Mouse (Mus musculus) intestine, embryonic 15.5 days (tissue): ENCODE results near the gene Cd37. TPM values are rescaled to one million over a fixed set of nuclear protein-coding genes. Genes with fewer than 3 reads are reported as not detected.
"Not testable (repeated sequence)": the region's sequence is repeated elsewhere in the genome, so short reads cannot be mapped to it uniquely, and the experiment has no call there.

Experiments
- ATAC-seq: fragments of 200-750 bp; cut with Nextera tagmentation; 2 replicates; pipeline ENCODE4 v1.8.0; 2017; ENCODE audit warnings: moderate TSS enrichment, moderate library complexity
- H3K27ac ChIP-seq: fragments of 300-500 bp; sonication (generic); 2 replicates; pipeline ENCODE4 v1.5.1; 2015; ENCODE audit warnings: mild to moderate bottlenecking, inconsistent platforms
- H3K27me3 ChIP-seq: fragments of 300-500 bp; sonication (generic); replicated peaks from 2 replicates; pipeline ENCODE4 v1.6.1; 2015; ENCODE audit warnings: inconsistent platforms
- H3K36me3 ChIP-seq: fragments of 300-500 bp; sonication (generic); 2 replicates; pipeline ENCODE4 v1.6.1; 2015; ENCODE audit warnings: inconsistent platforms
- H3K4me1 ChIP-seq: fragments of 300-500 bp; sonication (generic); replicated peaks from 2 replicates; pipeline ENCODE4 v1.6.1; 2015; ENCODE audit warnings: inconsistent platforms
- H3K4me2 ChIP-seq: fragments of 300-500 bp; sonication (generic); replicated peaks from 2 replicates; pipeline ENCODE4 v1.6.1; 2015; ENCODE audit warnings: mild to moderate bottlenecking, inconsistent platforms
- H3K4me3 ChIP-seq: fragments of 300-500 bp; sonication (generic); replicated peaks from 2 replicates; pipeline ENCODE4 v1.5.1; 2015; ENCODE audit warnings: inconsistent platforms
- H3K9ac ChIP-seq: fragments of 300-500 bp; sonication (generic); 2 replicates; pipeline ENCODE4 v1.6.1; 2015; ENCODE audit warnings: inconsistent platforms
- H3K9me3 ChIP-seq: fragments of 300-500 bp; sonication (generic); 2 replicates; pipeline ENCODE4 v1.6.1; 2016; ENCODE audit warnings: inconsistent platforms
- whole genome bisulfite sequencing: fragments of 180-500 bp; shearing (Covaris S2); methylation state at CpG from one replicate; pipeline ENCODE4 v1.1.7; 2015; 5-methylcytosine and 5-hydroxymethylcytosine counted together
- polyA plus RNA-seq: library from polyadenylated mRNA; unstranded; fragments of >200 nt; fragmentation: Nextera tagmentation; extraction: Ambion mirVana; gene quantifications from 2 replicates; pipeline ENCODE4 v1.2.1, GENCODE M21; 2015

The Cd37 gene
- polyA plus RNA-seq, 1 experiment from 2014 or later = 3.5 TPM

- not testable (repeated sequence) for H3K4me3 ChIP-seq, H3K9ac ChIP-seq, H3K9me3 ChIP-seq, H3K36me3 ChIP-seq, H3K4me2 ChIP-seq, ATAC-seq, H3K27me3 ChIP-seq, H3K27ac ChIP-seq, H3K4me1 ChIP-seq
- whole genome bisulfite sequencing = 71% methylated on average over 7 of the region's 7 CpGs
These were observed 16.9 kb upstream of the Cd37 start for GRCm38 (mm10) chr7:45255822-45256221.

- Histone ChIP-seq H3K4me1 (no peaks in the 10 kb centered on the region), H3K9ac (no peak overlapping the region), H3K4me3 (no peak overlapping the region), H3K27me3 (no peaks in the 10 kb centered on the region), H3K4me2 (no peak overlapping the region), H3K9me3 (no peaks in the 10 kb centered on the region), H3K27ac (no peak overlapping the region), H3K36me3 (no peaks in the 10 kb centered on the region)
- no peak for ATAC-seq
- WGBS = 78% methylated on average over 8 of the region's 8 CpGs
These were observed 14.9 kb upstream of the Cd37 start for GRCm38 (mm10) chr7:45253806-45254205.

GRCm38 (mm10) chr7:45247666-45248065 lies 8.8 kb upstream of the Cd37 start:
- ATAC-seq = no peak
- H3K4me2 ChIP-seq = no peak overlapping the region
- H3K9me3 ChIP-seq = no peaks in the 10 kb centered on the region
- H3K9ac ChIP-seq = no peak overlapping the region
- no peaks in the 10 kb centered on the region for H3K36me3 ChIP-seq
- H3K27ac ChIP-seq = no peak overlapping the region
- 45% methylated on average over 3 of the region's 3 CpGs for WGBS
- no peaks in the 10 kb centered on the region for H3K4me1 ChIP-seq
- no peak overlapping the region for H3K4me3 ChIP-seq
- H3K27me3 ChIP-seq = no peaks in the 10 kb centered on the region

GRCm38 (mm10) chr7:45241389-45241749 lies 2.5 kb upstream of the Cd37 start:
- H3K9me3 ChIP-seq = no peaks in the 10 kb centered on the region
- H3K27ac ChIP-seq = no peak overlapping the region
- peaks cover 5% of the 10 kb centered on the region for H3K27me3 ChIP-seq
- no peak overlapping the region for H3K4me3 ChIP-seq
- ATAC-seq = no peak
- WGBS = 81% methylated on average over 6 of the region's 6 CpGs
- no peak overlapping the region for H3K9ac ChIP-seq
- peaks cover 7% of the 10 kb centered on the region; the same call in 1 of the 2 replicates for H3K4me1 ChIP-seq
- peak overlapping the region; percentile 52 for H3K4me2 ChIP-seq
- no peaks in the 10 kb centered on the region for H3K36me3 ChIP-seq

- Histone ChIP-seq H3K9ac (no peak within 1 kb of the TSS), H3K36me3 (no peaks in the 10 kb centered on the region), H3K9me3 (no peaks in the 10 kb centered on the region), H3K4me2 (peak within 1 kb of the TSS; percentile 52), H3K27me3 (peaks cover 5% of the 10 kb centered on the region), H3K27ac (no peak within 1 kb of the TSS), H3K4me3 (peak within 1 kb of the TSS; percentile 20), H3K4me1 (peaks cover 7% of the 10 kb centered on the region; the same call in 1 of the 2 replicates)
- WGBS = 19% methylated on average over 50 of the region's 53 CpGs
- ATAC-seq = peak; percentile 53
These were observed 1.9 kb upstream of the Cd37 start, which contains the start of gene Slc6a16 for GRCm38 (mm10) chr7:45240633-45241388. Slc6a16 (plus strand) TSS chr7:45241085.

GRCm38 (mm10) chr7:45240109-45240508 lies 1.2 kb upstream of the Cd37 start:
- H3K4me1 ChIP-seq = peaks cover 12% of the 10 kb centered on the region
- no peak overlapping the region for H3K27ac ChIP-seq
- H3K36me3 ChIP-seq = no peaks in the 10 kb centered on the region
- peaks cover 5% of the 10 kb centered on the region for H3K27me3 ChIP-seq
- WGBS = 88% methylated on average over 7 of the region's 7 CpGs
- no peak overlapping the region for H3K9ac ChIP-seq
- H3K4me3 ChIP-seq = no peak overlapping the region
- no peaks in the 10 kb centered on the region for H3K9me3 ChIP-seq
- no peak for ATAC-seq
- H3K4me2 ChIP-seq = no peak overlapping the region

- Histone ChIP-seq H3K4me2 (no peak overlapping the region), H3K4me1 (peaks cover 28% of the 10 kb centered on the region), H3K4me3 (no peak overlapping the region), H3K27me3 (peaks cover 5% of the 10 kb centered on the region), H3K27ac (no peak overlapping the region), H3K9me3 (no peaks in the 10 kb centered on the region), H3K9ac (0 out of 2 replicates have a peak overlapping the region, but pooled peaks have one; percentile 5), H3K36me3 (no peaks in the 10 kb centered on the region)
- WGBS = 73% methylated on average over 17 of the region's 17 CpGs
- no peak for ATAC-seq
These were observed 892 bp downstream of the Cd37 start for GRCm38 (mm10) chr7:45237747-45238699.

- 0 out of 2 replicates have a peak overlapping the region, but pooled peaks have one; percentile 34 for H3K27ac ChIP-seq
- peaks cover 5% of the 10 kb centered on the region for H3K27me3 ChIP-seq
- H3K9ac ChIP-seq = 0 out of 2 replicates have a peak overlapping the region, but pooled peaks have one; percentile 30
- H3K36me3 ChIP-seq = peaks cover 5% of the 10 kb centered on the region; the same call in 1 of the 2 replicates
- H3K4me3 ChIP-seq = peak overlapping the region; percentile 15; the same call in 1 of the 2 replicates
- H3K9me3 ChIP-seq = no peaks in the 10 kb centered on the region
- H3K4me1 ChIP-seq = peaks cover 24% of the 10 kb centered on the region
- 38% methylated on average over 17 of the region's 17 CpGs for whole genome bisulfite sequencing
- peak overlapping the region; percentile 61 for H3K4me2 ChIP-seq
- no peak; the same call in 1 of the 2 replicates for ATAC-seq
These were observed 3.2 kb downstream of the Cd37 start for GRCm38 (mm10) chr7:45235656-45236180.

- peak overlapping the region; percentile 15 for H3K4me3 ChIP-seq
- 0 out of 2 replicates have a peak overlapping the region, but pooled peaks have one; percentile 30 for H3K9ac ChIP-seq
- peak; percentile 77 for ATAC-seq
- H3K4me1 ChIP-seq = peaks cover 21% of the 10 kb centered on the region
- peaks cover 5% of the 10 kb centered on the region; the same call in 1 of the 2 replicates for H3K36me3 ChIP-seq
- H3K4me2 ChIP-seq = peak overlapping the region; percentile 61
- peaks cover 5% of the 10 kb centered on the region; the same call in 1 of the 2 replicates for H3K27me3 ChIP-seq
- 8% methylated on average over 21 of the region's 21 CpGs for WGBS
- H3K27ac ChIP-seq = peak overlapping the region; percentile 34; the same call in 1 of the 2 replicates
- no peaks in the 10 kb centered on the region for H3K9me3 ChIP-seq
These were observed 3.9 kb downstream of the Cd37 start for GRCm38 (mm10) chr7:45234922-45235571.

GRCm38 (mm10) chr7:45234333-45234841 lies 4.5 kb downstream of the Cd37 start:
- Histone ChIP-seq H3K36me3 (peaks cover 9% of the 10 kb centered on the region), H3K4me1 (peaks cover 21% of the 10 kb centered on the region), H3K27ac (peak overlapping the region; percentile 34; the same call in 1 of the 2 replicates), H3K27me3 (0 out of 2 replicates have a peak, but pooled peaks cover 5% of the 10 kb centered on the region), H3K4me2 (peak overlapping the region; percentile 61), H3K9me3 (no peaks in the 10 kb centered on the region), H3K9ac (peak overlapping the region; percentile 26; the same call in 1 of the 2 replicates), H3K4me3 (peak overlapping the region; percentile 15; the same call in 1 of the 2 replicates)
- 15% methylated on average over 29 of the region's 29 CpGs for WGBS
- ATAC-seq = peak; percentile 24
